Mouse (Mus musculus): Measurements from ENCODE around the gene Asmt.

Gene Asmt

GRCm38 (mm10) chrX:170672594-170673092 is at the start of gene Asmt:
Asmt (plus strand) TSS chrX:170672644.
- DNase-seq: no peak

GRCm38 (mm10) chrX:170673233-170673951 is 948 bp downstream of the Asmt start:
- DNase-seq: peak in 1 of 2 experiments; percentile 4

GRCm38 (mm10) chrX:170674229-170674771 is 1.9 kb downstream of the Asmt start:
- peak in 1 of 2 experiments; percentile 8 for DNase-seq

- peak in 1 of 2 experiments; percentile 4 for DNase-seq
Observed at GRCm38 (mm10) chrX:170674885-170675876, 2.7 kb downstream of the Asmt start.

- DNase-seq: no peak
Observed at GRCm38 (mm10) chrX:170675923-170676605, 3.6 kb downstream of the Asmt start.

GRCm38 (mm10) chrX:170676606-170677239 is 4.3 kb downstream of the Asmt start:
- peak in 1 of 2 experiments; percentile 3 for DNase-seq

- no peak for DNase-seq
Observed at GRCm38 (mm10) chrX:170677266-170677665, 4.8 kb downstream of the Asmt start.

GRCm38 (mm10) chrX:170677680-170678079 is 5.2 kb downstream of the Asmt start:
- peak in 1 of 2 experiments; percentile 1 for DNase-seq
